Mouse (Mus musculus): ENCODE data around the gene Ywhag.
A peak's percentile ranks its signal among the peaks of the same experiment; 100 is the strongest.

Ywhag gene

GRCm38 (mm10) chr5:135913201-135913600 lies 21.2 kb downstream of the Ywhag start:
- DNase-seq (ENCODE audit: low spot score in 2 of 2): no peak

- no peak for DNase-seq (ENCODE audit: low spot score in 2 of 2)
Measured at GRCm38 (mm10) chr5:135911633-135912220, 22.7 kb downstream of the Ywhag start.

GRCm38 (mm10) chr5:135910813-135911212 lies 23.6 kb downstream of the Ywhag start:
- DNase-seq (ENCODE audit: low spot score in 2 of 2): no peak

GRCm38 (mm10) chr5:135909646-135910045 lies 24.8 kb downstream of the Ywhag start:
- no peak for DNase-seq (ENCODE audit: low spot score in 2 of 2)

- no peak for DNase-seq (ENCODE audit: low spot score in 2 of 2)
Measured at GRCm38 (mm10) chr5:135908989-135909388, 25.4 kb downstream of the Ywhag start.

GRCm38 (mm10) chr5:135908185-135908584 lies 26.2 kb downstream of the Ywhag start:
- no peak for DNase-seq (ENCODE audit: low spot score in 2 of 2)

GRCm38 (mm10) chr5:135907256-135907655 lies 27.2 kb downstream of the Ywhag start:
- no peak for DNase-seq (ENCODE audit: low spot score in 2 of 2)

- DNase-seq (ENCODE audit: low spot score in 2 of 2): no peak
Measured at GRCm38 (mm10) chr5:135906846-135907245, 27.6 kb downstream of the Ywhag start.

GRCm38 (mm10) chr5:135905320-135906225 lies 28.8 kb downstream of the Ywhag start:
- no peak for DNase-seq (ENCODE audit: low spot score in 2 of 2)

GRCm38 (mm10) chr5:135904259-135904658 lies 30.2 kb downstream of the Ywhag start:
- no peak for DNase-seq (ENCODE audit: low spot score in 2 of 2)

- peak; percentile 93 to 94 for DNase-seq (ENCODE audit: low spot score in 2 of 2)
Measured at GRCm38 (mm10) chr5:135903551-135904151, 30.8 kb downstream of the Ywhag start.

GRCm38 (mm10) chr5:135903058-135903457 lies 31.4 kb downstream of the Ywhag start:
- DNase-seq (ENCODE audit: low spot score in 2 of 2): no peak

- DNase-seq (ENCODE audit: low spot score in 2 of 2): no peak
Measured at GRCm38 (mm10) chr5:135901354-135902095, 32.9 kb downstream of the Ywhag start.

GRCm38 (mm10) chr5:135900701-135901100 lies 33.7 kb downstream of the Ywhag start:
- DNase-seq (ENCODE audit: low spot score in 2 of 2): no peak

GRCm38 (mm10) chr5:135899833-135900232 lies 34.6 kb downstream of the Ywhag start:
- no peak for DNase-seq (ENCODE audit: low spot score in 2 of 2)

- DNase-seq (ENCODE audit: low spot score in 2 of 2): no peak
Measured at GRCm38 (mm10) chr5:135898995-135899394, 35.4 kb downstream of the Ywhag start.

GRCm38 (mm10) chr5:135898028-135898427 lies 36.4 kb downstream of the Ywhag start:
- no peak for DNase-seq (ENCODE audit: low spot score in 2 of 2)

- DNase-seq (ENCODE audit: low spot score in 2 of 2): no peak
Measured at GRCm38 (mm10) chr5:135894958-135895357, 39.5 kb downstream of the Ywhag start.

GRCm38 (mm10) chr5:135892589-135893351 lies 41.6 kb downstream of the Ywhag start:
- no peak for DNase-seq (ENCODE audit: low spot score in 2 of 2)

GRCm38 (mm10) chr5:135890920-135891319 lies 43.5 kb downstream of the Ywhag start:
- DNase-seq (ENCODE audit: low spot score in 2 of 2): no peak

- no peak for DNase-seq (ENCODE audit: low spot score in 2 of 2)
Measured at GRCm38 (mm10) chr5:135890323-135890722, 44.1 kb downstream of the Ywhag start.

Measured in frontal cortex, postnatal 25 days (tissue).